Mouse (Mus musculus): ENCODE results near the gene Tnfrsf12a.

DNA sequence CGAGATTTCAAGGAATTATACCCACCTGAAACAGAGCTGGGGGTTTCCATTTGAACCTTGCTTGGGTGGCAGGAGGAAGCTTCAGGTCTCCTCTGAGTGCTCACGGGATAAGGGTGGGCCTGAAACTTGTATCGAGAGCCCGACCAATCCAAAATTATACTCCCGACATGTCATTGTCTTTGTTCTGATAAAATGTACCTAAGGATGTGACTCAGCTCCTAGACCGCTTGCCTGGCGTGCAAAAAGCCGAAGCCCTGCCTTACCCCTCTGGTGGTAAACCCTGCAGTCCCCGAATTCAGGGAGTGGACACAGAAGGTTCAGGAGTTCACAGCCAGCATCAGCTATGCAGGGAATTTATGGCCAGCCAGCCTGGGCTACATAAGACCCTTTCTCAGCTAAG lies 3.1 kb upstream of the Tnfrsf12a start:
- TF ChIP-seq CTCF (conservative IDR thresholded peaks at IDR 0.05; ENCODE audit: low read length) (no peak), NANOG (IDR thresholded peaks at IDR 0.05; ENCODE audit: borderline replicate concordance, low read length) (no peak), POU5F1 (IDR thresholded peaks at IDR 0.05; ENCODE audit: borderline replicate concordance, low read length) (no peak)
